Mouse (Mus musculus) embryonic facial prominence, embryonic 15.5 days (tissue): ENCODE results near the gene Zfp319. TPM values are rescaled to one million over a fixed set of nuclear protein-coding genes. Genes with fewer than 3 reads are reported as not detected.

Source experiments
- ATAC-seq: fragments of 200-750 bp; cut with Nextera tagmentation; 2 replicates; pipeline ENCODE4 v1.8.0; 2017; ENCODE audit warnings: low read depth, moderate TSS enrichment; ENCODE audit not compliant: insufficient number of reproducible peaks, low FRiP score, low TSS enrichment
- H3K27ac ChIP-seq: fragments of 300-500 bp; sonication (generic); replicated peaks from 2 replicates; pipeline ENCODE4 v1.5.1; 2015; ENCODE audit warnings: mild to moderate bottlenecking, inconsistent platforms
- H3K27me3 ChIP-seq: fragments of 300-500 bp; sonication (generic); 2 replicates; pipeline ENCODE4 v1.6.1; 2015; ENCODE audit warnings: inconsistent platforms
- H3K36me3 ChIP-seq: fragments of 300-500 bp; sonication (generic); 2 replicates; pipeline ENCODE4 v1.6.1; 2015; ENCODE audit warnings: mild to moderate bottlenecking, inconsistent platforms
- H3K4me1 ChIP-seq: fragments of 300-500 bp; sonication (generic); 2 replicates; pipeline ENCODE4 v1.6.1; 2015; ENCODE audit warnings: inconsistent platforms
- H3K4me2 ChIP-seq: fragments of 300-500 bp; sonication (generic); replicated peaks from 2 replicates; pipeline ENCODE4 v1.6.1; 2015; ENCODE audit warnings: mild to moderate bottlenecking, inconsistent platforms
- H3K4me3 ChIP-seq: fragments of 300-500 bp; sonication (generic); replicated peaks from 2 replicates; pipeline ENCODE4 v1.5.1; 2015; ENCODE audit warnings: mild to moderate bottlenecking, inconsistent platforms
- H3K9ac ChIP-seq: fragments of 300-500 bp; sonication (generic); 2 replicates; pipeline ENCODE4 v1.6.1; 2015; ENCODE audit warnings: inconsistent platforms
- H3K9me3 ChIP-seq: fragments of 300-500 bp; sonication (generic); replicated peaks from 2 replicates; pipeline ENCODE4 v1.6.1; 2016; ENCODE audit warnings: inconsistent platforms
- WGBS: fragments of 180-500 bp; shearing (Covaris S2); methylation state at CpG from one replicate; pipeline ENCODE4 v1.1.7; 2015; 5-methylcytosine and 5-hydroxymethylcytosine counted together
- polyA plus RNA-seq: library from polyadenylated mRNA; unstranded; fragments of >200 nt; fragmentation: Nextera tagmentation; extraction: Ambion mirVana; gene quantifications from 2 replicates; pipeline ENCODE4 v1.2.1, GENCODE M21; 2015

Zfp319 gene
- polyA plus RNA-seq, 1 experiment from 2014 or later, result 10.2 TPM

DNA sequence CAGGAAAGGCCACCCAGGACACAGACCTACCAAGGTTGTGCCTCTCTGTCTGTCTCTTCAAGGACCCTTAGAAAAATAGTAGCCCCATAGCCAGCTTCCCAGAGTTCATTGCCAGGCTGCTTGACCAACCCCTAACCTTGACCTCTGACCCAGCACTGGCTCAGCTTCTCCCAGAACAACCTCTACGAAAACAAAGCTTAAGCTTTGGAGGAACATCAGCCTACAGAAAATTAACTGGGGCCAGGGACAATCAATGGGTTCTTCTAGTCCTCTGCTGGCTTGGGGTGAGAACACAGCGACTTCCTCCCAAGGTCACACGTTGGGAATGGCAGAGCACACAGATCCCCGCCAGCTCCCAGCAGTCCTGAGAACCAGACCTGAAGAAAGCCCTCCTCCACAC is 26.2 kb downstream of the Zfp319 start:
- Histone ChIP-seq H3K4me2 (no peak overlapping the region), H3K36me3 (no peaks in the 10 kb centered on the region), H3K4me3 (no peak overlapping the region), H3K9ac (no peak overlapping the region), H3K9me3 (no peaks in the 10 kb centered on the region), H3K27ac (no peak overlapping the region), H3K27me3 (no peaks in the 10 kb centered on the region), H3K4me1 (no peaks in the 10 kb centered on the region)
- no peak for ATAC-seq
- WGBS, result 64% methylated on average over 4 of the region's 4 CpGs

DNA sequence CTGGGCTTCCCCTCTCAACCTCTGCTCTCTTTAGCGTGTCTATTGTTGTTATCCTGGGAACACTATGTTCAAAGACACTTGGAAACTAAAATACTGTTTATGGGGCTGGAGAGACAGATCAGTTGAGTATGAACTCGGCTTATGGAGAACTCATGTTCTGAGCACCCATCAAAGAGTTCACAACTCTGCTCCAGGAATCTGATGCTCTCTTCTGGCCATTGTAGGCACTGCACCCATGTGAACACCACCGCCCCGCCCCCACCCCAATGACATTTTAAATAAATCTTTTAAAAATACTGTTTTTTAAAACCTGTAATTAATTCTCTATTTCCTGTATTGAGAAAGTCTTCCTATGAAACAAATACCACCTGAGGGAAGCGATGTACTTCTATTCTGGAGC is 29.3 kb downstream of the Zfp319 start:
- H3K4me2 ChIP-seq, result no peak overlapping the region
- H3K27me3 ChIP-seq, result no peaks in the 10 kb centered on the region
- no peaks in the 10 kb centered on the region for H3K4me1 ChIP-seq
- no peaks in the 10 kb centered on the region for H3K36me3 ChIP-seq
- no peaks in the 10 kb centered on the region for H3K9me3 ChIP-seq
- 16% methylated on average over 5 of the region's 5 CpGs for WGBS
- no peak overlapping the region for H3K27ac ChIP-seq
- ATAC-seq, result no peak
- no peak overlapping the region for H3K4me3 ChIP-seq
- H3K9ac ChIP-seq, result no peak overlapping the region

DNA sequence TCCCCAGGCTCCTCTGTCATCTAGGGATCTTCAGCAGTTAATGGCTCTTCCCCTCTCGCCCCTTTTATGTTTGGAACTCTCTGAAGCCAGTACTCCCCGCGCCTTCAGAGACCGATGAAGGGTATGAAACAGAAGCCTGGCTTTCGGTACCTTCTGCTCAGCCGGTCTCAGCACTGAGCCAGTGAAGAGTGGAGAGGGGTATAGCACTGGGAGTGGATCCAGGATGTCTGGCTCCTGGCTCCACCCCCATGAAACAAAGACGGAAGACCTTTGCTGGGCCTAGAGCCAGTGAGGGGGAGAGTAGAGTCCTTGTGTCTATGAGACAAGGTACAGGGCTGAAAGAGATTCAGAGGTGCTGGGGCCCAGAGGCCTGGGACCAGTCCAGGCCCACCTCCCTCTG is 37.9 kb downstream of the Zfp319 start:
- 50% methylated on average over 7 of the region's 7 CpGs for WGBS
- H3K9me3 ChIP-seq, result no peaks in the 10 kb centered on the region
- no peaks in the 10 kb centered on the region; the same call in 1 of the 2 replicates for H3K4me1 ChIP-seq
- no peak overlapping the region for H3K9ac ChIP-seq
- no peak overlapping the region for H3K4me3 ChIP-seq
- H3K27ac ChIP-seq, result no peak overlapping the region
- no peaks in the 10 kb centered on the region for H3K27me3 ChIP-seq
- H3K4me2 ChIP-seq, result peak overlapping the region; percentile 6; the same call in 1 of the 2 replicates
- peak; percentile 40; the same call in 1 of the 2 replicates for ATAC-seq
- no peaks in the 10 kb centered on the region for H3K36me3 ChIP-seq

- Histone ChIP-seq H3K4me1 (no peaks in the 10 kb centered on the region; the same call in 1 of the 2 replicates), H3K9me3 (no peaks in the 10 kb centered on the region), H3K27ac (no peak overlapping the region), H3K4me2 (peak overlapping the region; percentile 6; the same call in 1 of the 2 replicates), H3K27me3 (no peaks in the 10 kb centered on the region), H3K9ac (no peak overlapping the region), H3K36me3 (no peaks in the 10 kb centered on the region), H3K4me3 (no peak overlapping the region)
- 60% methylated on average over 11 of the region's 11 CpGs for WGBS
- ATAC-seq, result no peak
Measured at GRCm38 (mm10) chr8:95293172-95293571, 38.6 kb downstream of the Zfp319 start.

DNA sequence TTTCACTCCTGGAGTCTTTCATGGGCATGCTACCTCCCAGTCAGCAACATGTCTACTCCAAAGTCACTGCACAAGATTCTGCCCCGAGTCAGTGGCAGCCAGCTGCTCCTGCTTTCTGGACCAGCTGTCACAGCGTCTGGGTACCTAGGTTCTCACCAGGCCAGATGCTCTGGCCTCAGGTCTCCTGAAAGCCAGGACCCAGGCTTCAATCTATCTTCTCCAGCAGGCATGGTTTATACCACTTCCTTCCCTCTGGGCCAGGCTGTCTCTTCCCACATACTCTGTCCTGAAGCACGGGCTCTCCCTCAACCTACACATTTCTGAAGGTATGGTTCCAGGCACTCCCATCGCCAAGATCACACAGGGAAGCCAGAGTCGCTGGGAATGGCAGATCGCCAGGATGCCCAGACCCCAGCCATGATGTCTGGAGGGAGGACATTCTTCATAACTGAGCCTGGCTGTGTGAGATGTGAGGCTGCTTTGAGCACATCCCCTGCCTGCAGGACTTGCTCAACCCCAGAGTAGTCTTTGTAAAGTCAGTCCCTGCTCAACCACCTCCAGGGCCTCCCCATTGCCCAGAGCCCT is 42.6 kb downstream of the Zfp319 start:
- no peak overlapping the region for H3K9ac ChIP-seq
- H3K4me2 ChIP-seq, result no peak overlapping the region
- no peak overlapping the region for H3K27ac ChIP-seq
- H3K27me3 ChIP-seq, result no peaks in the 10 kb centered on the region
- ATAC-seq, result no peak
- WGBS, result 49% methylated on average over 6 of the region's 6 CpGs
- no peaks in the 10 kb centered on the region for H3K9me3 ChIP-seq
- H3K4me3 ChIP-seq, result no peak overlapping the region
- no peaks in the 10 kb centered on the region for H3K36me3 ChIP-seq
- no peaks in the 10 kb centered on the region; the same call in 1 of the 2 replicates for H3K4me1 ChIP-seq

- Histone ChIP-seq H3K4me1 (no peaks in the 10 kb centered on the region), H3K36me3 (no peaks in the 10 kb centered on the region), H3K4me2 (no peak overlapping the region), H3K9ac (no peak overlapping the region), H3K27ac (no peak overlapping the region), H3K9me3 (no peaks in the 10 kb centered on the region), H3K4me3 (no peak overlapping the region), H3K27me3 (no peaks in the 10 kb centered on the region)
- ATAC-seq, result no peak
- WGBS, result 64% methylated on average over 5 of the region's 5 CpGs
Measured at GRCm38 (mm10) chr8:95281493-95281892, 50.3 kb downstream of the Zfp319 start.

Other genes starting within 250 kb of the Zfp319 start
- gene Kifc3, start 129.1 kb downstream of the Zfp319 start, polyA plus RNA-seq, result 17.6 and 17.9 TPM in 2 replicates
- gene Cngb1, start 25.4 kb downstream of the Zfp319 start, polyA plus RNA-seq, result 0.80 and 0.94 TPM in 2 replicates
- gene Tepp, start 21.4 kb downstream of the Zfp319 start, polyA plus RNA-seq, result 0.39 and 0.51 TPM in 2 replicates
- gene Usb1, start 334 bp upstream of the Zfp319 start, polyA plus RNA-seq, result 45.3 and 46.3 TPM in 2 replicates
- gene Mmp15, start 20.3 kb upstream of the Zfp319 start, polyA plus RNA-seq, result 12.6 and 13.0 TPM in 2 replicates
- gene Cfap20, start 102.9 kb upstream of the Zfp319 start, polyA plus RNA-seq, result 138 and 155 TPM in 2 replicates
- gene Csnk2a2, start 158.1 kb upstream of the Zfp319 start, polyA plus RNA-seq, result 11.2 and 14.6 TPM in 2 replicates
- 7.5 and 12.8 TPM in 2 replicates for gene Ccdc113, start 202.1 kb upstream of the Zfp319 start, polyA plus RNA-seq
- gene Prss54, start 244.4 kb upstream of the Zfp319 start, polyA plus RNA-seq, result not detected in 2 replicates